Mouse (Mus musculus): ENCODE results near the gene Aspg.

Aspg gene

DNA sequence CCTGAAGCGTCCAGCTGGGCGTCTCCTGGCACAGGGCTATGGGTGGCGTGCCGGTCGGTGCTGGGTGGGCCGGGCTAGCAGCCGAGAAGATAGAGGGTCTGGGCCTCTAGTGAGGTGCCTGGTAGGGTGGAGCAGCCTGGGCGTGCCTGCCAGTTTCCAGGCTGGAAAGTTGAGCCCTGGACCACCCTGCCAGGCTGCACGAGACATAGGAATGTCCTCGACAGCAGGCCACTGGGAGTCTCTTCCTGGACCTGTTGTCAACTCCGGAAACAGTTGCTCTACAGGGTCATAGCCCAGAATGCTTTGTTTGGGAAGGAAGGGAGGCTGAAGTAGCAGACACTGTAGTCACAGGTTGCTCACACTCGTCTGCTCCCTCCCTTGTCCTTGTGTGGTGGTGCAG, 47.1 kb downstream of the Aspg start:
- peak; percentile 34 for DNase-seq

- no peak for DNase-seq
Measured at GRCm38 (mm10) chr12:112154476-112154875, 48.0 kb downstream of the Aspg start.

GRCm38 (mm10) chr12:112155218-112156051, 49.0 kb downstream of the Aspg start:
- DNase-seq = peak; percentile 58

GRCm38 (mm10) chr12:112156804-112157203, 50.3 kb downstream of the Aspg start:
- no peak for DNase-seq

DNA sequence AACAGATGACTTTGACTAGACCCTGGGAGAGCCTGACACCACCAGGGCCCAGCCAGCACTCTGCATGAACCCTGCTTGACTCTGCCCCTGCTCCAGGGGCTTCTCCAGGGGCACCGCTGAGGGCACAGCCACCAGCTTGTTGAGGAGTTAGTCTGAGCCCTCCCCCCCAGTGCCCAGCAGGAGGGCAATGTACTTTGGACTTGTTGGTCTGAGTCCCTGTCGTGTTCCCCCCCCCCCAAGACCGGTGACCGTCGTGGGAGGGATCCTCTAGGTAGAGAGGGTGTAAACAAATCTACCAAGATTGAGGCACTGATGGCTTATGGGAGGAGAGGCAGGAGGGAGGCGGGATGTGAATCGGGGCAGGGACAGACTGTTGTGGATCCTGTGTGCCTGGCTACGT, 51.8 kb downstream of the Aspg start:
- no peak for DNase-seq

DNA sequence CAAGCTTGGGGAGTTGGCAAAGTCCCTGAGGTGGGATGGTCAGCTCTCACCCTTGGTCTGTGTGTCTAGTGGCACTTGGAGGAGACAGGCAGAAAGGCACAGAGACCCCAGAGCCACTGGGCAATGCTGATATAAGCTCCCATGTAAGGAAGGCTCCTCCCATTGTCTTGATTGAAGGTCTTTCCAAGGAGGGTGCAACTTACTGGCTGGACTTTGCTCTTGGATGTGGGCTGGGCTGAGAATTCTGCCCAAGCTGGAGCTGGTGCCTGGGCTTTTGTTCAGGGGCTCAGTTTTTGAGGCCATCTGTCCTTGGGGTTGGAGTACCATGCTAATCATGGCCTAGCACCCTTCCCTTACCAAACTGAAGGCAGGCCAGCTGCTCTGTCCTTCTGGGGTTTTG, 52.3 kb downstream of the Aspg start:
- no peak for DNase-seq

GRCm38 (mm10) chr12:112163981-112164839, 57.7 kb downstream of the Aspg start:
- no peak for DNase-seq

DNA sequence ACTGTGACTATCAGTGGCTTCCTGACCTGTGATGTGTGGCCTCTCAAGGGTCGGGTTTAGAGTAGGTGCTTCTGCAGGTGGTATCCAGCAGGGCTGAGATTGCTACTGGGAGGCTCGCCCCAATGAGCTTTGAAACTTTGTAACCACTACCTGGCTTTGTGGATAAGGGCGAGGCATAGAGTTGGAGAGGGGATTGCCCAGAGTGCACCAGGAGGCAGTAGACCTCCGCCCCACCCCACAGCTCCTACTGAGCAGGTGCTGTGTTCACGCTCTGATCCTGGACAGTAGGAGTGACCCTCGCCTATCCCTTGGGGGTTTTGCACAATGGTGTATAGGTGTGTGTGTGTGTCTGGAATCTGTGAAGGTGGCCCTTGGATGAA, 58.4 kb downstream of the Aspg start:
- DNase-seq = no peak

- DNase-seq = peak; percentile 67
Measured at GRCm38 (mm10) chr12:112169240-112169639, 62.8 kb downstream of the Aspg start.

DNA sequence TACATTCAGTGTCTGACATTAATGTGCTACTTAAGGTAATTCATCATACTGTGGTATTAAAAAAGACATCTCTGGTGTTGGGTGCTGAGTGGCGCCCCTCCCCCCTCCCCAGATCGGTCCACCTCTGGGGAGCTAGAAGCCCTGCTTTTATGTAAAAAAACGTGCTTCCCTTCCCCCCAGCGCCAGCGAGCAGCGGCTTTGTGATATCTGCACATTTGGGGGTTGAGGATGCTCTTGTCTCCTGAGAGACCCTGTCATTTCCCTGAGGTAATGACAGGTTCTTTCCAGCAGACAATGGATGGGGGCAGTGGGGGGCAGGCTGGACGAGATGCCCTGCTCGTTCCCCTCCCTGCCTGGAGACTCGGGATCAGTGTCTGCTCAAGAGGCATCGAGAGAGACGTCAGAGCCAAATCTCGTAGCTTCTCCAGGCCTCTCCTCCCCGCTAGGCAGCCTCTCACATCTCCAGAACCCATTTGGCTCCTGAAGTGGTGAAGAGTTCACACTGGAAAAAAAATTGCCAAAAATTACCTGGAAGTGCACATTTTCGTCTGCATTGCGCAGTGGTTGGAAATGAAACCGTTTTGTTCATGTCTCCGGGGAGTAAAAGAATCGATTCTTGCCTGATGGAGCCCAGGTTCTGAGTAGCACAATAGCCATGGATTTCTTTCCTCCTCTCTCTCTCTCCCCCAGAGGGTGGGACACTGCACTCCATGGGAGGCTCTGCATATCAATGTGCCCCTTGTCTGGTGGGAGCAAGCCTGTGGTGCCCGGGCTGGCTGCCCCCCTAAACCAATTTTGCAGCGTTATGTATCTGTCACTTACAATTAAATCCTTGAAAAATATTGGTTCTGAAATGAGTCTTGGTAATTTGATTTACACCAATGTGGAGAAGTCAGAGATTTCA, 64.4 kb downstream of the Aspg start:
- no peak for DNase-seq

DNA sequence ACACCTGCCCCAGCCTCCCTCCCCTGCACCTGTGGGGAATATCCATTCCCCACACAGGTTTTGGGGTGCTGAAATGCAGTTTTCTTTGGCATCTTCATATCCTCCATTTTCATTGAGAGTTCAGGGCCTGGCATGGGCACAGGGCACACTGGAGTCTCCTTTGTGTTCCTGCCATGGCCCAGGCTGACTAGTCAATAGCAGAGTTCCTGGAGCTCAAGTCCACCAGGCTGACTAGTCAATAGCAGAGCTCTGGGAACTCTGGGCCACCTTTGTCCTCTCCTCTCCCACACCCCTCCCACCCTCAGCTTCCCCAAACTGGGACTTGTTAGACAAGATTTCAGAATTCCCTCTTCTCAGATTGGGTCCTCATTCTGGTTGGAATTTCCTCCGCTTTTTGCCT, 65.2 kb downstream of the Aspg start:
- DNase-seq = no peak

- DNase-seq = no peak
Measured at GRCm38 (mm10) chr12:112172214-112172613, 65.7 kb downstream of the Aspg start.
